7 mouse cellular contexts compared by ENCODE assay signal in genomic region chr7:112788321-112788751, GRCm38 (mm10).
DNase-seq lines count a peak whose midpoint lies in the region; ATAC-seq and TF ChIP-seq lines count a peak whose summit lies in the region.

No protein-coding gene starts in this region.

- H3K9ac ChIP-seq in forebrain, embryonic 12.5 days, result 0 out of 2 replicates have a peak overlapping the region, but pooled peaks have one; percentile 12
- no peak overlapping the region for H3K9ac ChIP-seq in lung, embryonic 14.5 days

- H3K27me3 ChIP-seq in forebrain, embryonic 12.5 days, result no peaks in the 10 kb centered on the region
- H3K27me3 ChIP-seq in lung, embryonic 14.5 days (ENCODE audit: insufficient read depth, low read length), result no peaks in the 10 kb centered on the region
- no peaks in the 10 kb centered on the region; the same call in 1 of the 2 replicates for H3K27me3 ChIP-seq in thymus, adult 2 months (ENCODE audit: control insufficient read depth, insufficient read depth, low read length)

- peak; percentile 78 for ATAC-seq in forebrain, embryonic 12.5 days (ENCODE audit: low FRiP score)
- peak; percentile 70 for ATAC-seq in lung, embryonic 14.5 days (ENCODE audit: insufficient read depth)

- no peak for TF ChIP-seq CTCF in lung, embryonic 14.5 days (IDR thresholded peaks at IDR 0.05; ENCODE audit: low read depth)
- no peak for TF ChIP-seq CTCF in thymus, adult 2 months (IDR thresholded peaks at IDR 0.05; ENCODE audit: borderline replicate concordance, control insufficient read depth, extremely low read depth, insufficient read depth, low read length, poor library complexity)

- peak overlapping the region; percentile 21 for H3K4me2 ChIP-seq in forebrain, embryonic 12.5 days
- H3K4me2 ChIP-seq in lung, embryonic 14.5 days, result no peak overlapping the region

- no peak overlapping the region for H3K4me3 ChIP-seq in forebrain, embryonic 12.5 days (replicated peaks)
- no peak overlapping the region for H3K4me3 ChIP-seq in lung, embryonic 14.5 days (ENCODE audit: low read depth, low read length)
- H3K4me3 ChIP-seq in thymus, adult 2 months (ENCODE audit: control insufficient read depth, insufficient read depth, low read length), result no peak overlapping the region

- no peak for TF ChIP-seq POLR2A in thymus, adult 2 months (IDR thresholded peaks at IDR 0.05; ENCODE audit: control insufficient read depth, extremely low read depth, insufficient read depth, low read length, poor library complexity)

- H3K36me3 ChIP-seq in forebrain, embryonic 12.5 days (replicated peaks), result no peaks in the 10 kb centered on the region
- H3K36me3 ChIP-seq in lung, embryonic 14.5 days (ENCODE audit: insufficient read depth), result no peaks in the 10 kb centered on the region
- no peaks in the 10 kb centered on the region for H3K36me3 ChIP-seq in thymus, adult 2 months (ENCODE audit: control insufficient read depth, insufficient read depth, low read length)

- H3K27ac ChIP-seq in forebrain, embryonic 12.5 days, result peak overlapping the region; percentile 84
- peak overlapping the region; percentile 71 for H3K27ac ChIP-seq in lung, embryonic 14.5 days (ENCODE audit: low read depth)
- no peak overlapping the region for H3K27ac ChIP-seq in thymus, adult 2 months (ENCODE audit: control insufficient read depth, insufficient read depth, low read length)

- peaks cover 55% of the 10 kb centered on the region for H3K4me1 ChIP-seq in forebrain, embryonic 12.5 days
- H3K4me1 ChIP-seq in lung, embryonic 14.5 days (ENCODE audit: insufficient read depth), result peaks cover 40% of the 10 kb centered on the region
- peaks cover 3% of the 10 kb centered on the region for H3K4me1 ChIP-seq in thymus, adult 2 months (replicated peaks; ENCODE audit: control insufficient read depth, insufficient read depth, low read length)

- WGBS in forebrain, embryonic 12.5 days, result 16% methylated on average over 7 of the region's 7 CpGs
- WGBS in lung, embryonic 14.5 days, result 31% methylated on average over 7 of the region's 7 CpGs
- WGBS in thymus, adult 2 months, result 81% methylated on average over 7 of the region's 7 CpGs

- DNase-seq in brain, embryonic 18.5 days (ENCODE audit: low read depth, low spot score), result peak; percentile 50
- peak; percentile 82 for DNase-seq in kidney, adult 9 months
- peak; percentile 83 for DNase-seq in lung, embryonic 14.5 days
- DNase-seq in spleen, adult 12 weeks (ENCODE audit: low spot score), result no peak
- no peak for DNase-seq in right cerebral cortex, postnatal 25 days
- no peak for DNase-seq in thymus, adult 2 months

- H3K9me3 ChIP-seq in forebrain, embryonic 12.5 days, result no peaks in the 10 kb centered on the region
- H3K9me3 ChIP-seq in lung, embryonic 14.5 days (ENCODE audit: low read depth, low read length), result no peaks in the 10 kb centered on the region; the same call in 1 of the 2 replicates

Comparison
In these comparisons a context has a peak if more than half of its experiments do, and no peak if none do; other contexts are left out.
1. DNase-seq: peak in brain, embryonic 18.5 days (single experiment), kidney, adult 9 months (single experiment) and lung, embryonic 14.5 days (single experiment); none in spleen, adult 12 weeks (single experiment), right cerebral cortex, postnatal 25 days (single experiment) and thymus, adult 2 months (single experiment).